Comparison of ENCODE assay signal across 8 mouse cellular contexts in genomic region chr7:120842345-120843036, GRCm38 (mm10). TPM values are rescaled to one million over a fixed set of nuclear protein-coding genes. Genes with fewer than 3 reads are reported as not detected.
A peak's percentile ranks its signal among the peaks of the same experiment; 100 is the strongest.
DNase-seq lines count a peak whose midpoint lies in the region; ATAC-seq and TF ChIP-seq lines count a peak whose summit lies in the region.

Gene Eef2k (plus strand): TSS chr7:120842831.

- H3K27ac ChIP-seq in embryonic facial prominence, embryonic 13.5 days, result peak within 1 kb of the TSS; percentile 98
- H3K27ac ChIP-seq in kidney, adult 2 months (ENCODE audit: insufficient read depth, low read depth, low read length), result peak within 1 kb of the TSS; percentile 28
- peak within 1 kb of the TSS; percentile 97 for H3K27ac ChIP-seq in limb, embryonic 13.5 days
- H3K27ac ChIP-seq in midbrain, embryonic 15.5 days, result peak within 1 kb of the TSS; percentile 92

- H3K79me2 ChIP-seq in C2C12 (ENCODE audit: control insufficient read depth, insufficient read depth), result peaks cover 17% of the 10 kb centered on the region

- 3% methylated on average over 35 of the region's 35 CpGs for WGBS in embryonic facial prominence, embryonic 13.5 days
- 4% methylated on average over 35 of the region's 35 CpGs for WGBS in kidney, adult 2 months
- 4% methylated on average over 35 of the region's 35 CpGs for WGBS in limb, embryonic 13.5 days
- 3% methylated on average over 35 of the region's 35 CpGs for WGBS in midbrain, embryonic 15.5 days

- H3K4me1 ChIP-seq in embryonic facial prominence, embryonic 13.5 days, result peaks cover 24% of the 10 kb centered on the region
- H3K4me1 ChIP-seq in kidney, adult 2 months (ENCODE audit: control insufficient read depth, insufficient read depth, low read length), result no peaks in the 10 kb centered on the region
- H3K4me1 ChIP-seq in limb, embryonic 13.5 days, result peaks cover 15% of the 10 kb centered on the region
- H3K4me1 ChIP-seq in midbrain, embryonic 15.5 days, result peaks cover 21% of the 10 kb centered on the region

- no peak for TF ChIP-seq POLR2A in kidney, adult 2 months (IDR thresholded peaks at IDR 0.05; ENCODE audit: low read depth, low read length)

- peak within 1 kb of the TSS; percentile 86 for H3K9ac ChIP-seq in embryonic facial prominence, embryonic 13.5 days
- peak within 1 kb of the TSS; percentile 88 for H3K9ac ChIP-seq in limb, embryonic 13.5 days
- peak within 1 kb of the TSS; percentile 83 for H3K9ac ChIP-seq in midbrain, embryonic 15.5 days

- peak within 1 kb of the TSS; percentile 44 for H3K4me3 ChIP-seq in C2C12 (ENCODE audit: insufficient read depth, poor library complexity, severe bottlenecking)
- peak within 1 kb of the TSS; percentile 81 for H3K4me3 ChIP-seq in embryonic facial prominence, embryonic 13.5 days
- H3K4me3 ChIP-seq in kidney, adult 2 months (ENCODE audit: insufficient read depth, low read depth, low read length), result peak within 1 kb of the TSS; percentile 65
- H3K4me3 ChIP-seq in limb, embryonic 13.5 days, result peak within 1 kb of the TSS; percentile 84
- H3K4me3 ChIP-seq in midbrain, embryonic 15.5 days, result peak within 1 kb of the TSS; percentile 77

- H3K4me2 ChIP-seq in embryonic facial prominence, embryonic 13.5 days, result peak within 1 kb of the TSS; percentile 78
- H3K4me2 ChIP-seq in limb, embryonic 13.5 days (replicated peaks), result peak within 1 kb of the TSS; percentile 79
- peak within 1 kb of the TSS; percentile 64 for H3K4me2 ChIP-seq in midbrain, embryonic 15.5 days

- H3ac ChIP-seq in C2C12 (ENCODE audit: control insufficient read depth, insufficient read length, low read depth), result peak within 1 kb of the TSS; percentile 62

- H3K27me3 ChIP-seq in C2C12 (ENCODE audit: control insufficient read depth, insufficient read depth, insufficient read length), result no peaks in the 10 kb centered on the region
- H3K27me3 ChIP-seq in embryonic facial prominence, embryonic 13.5 days, result no peaks in the 10 kb centered on the region
- H3K27me3 ChIP-seq in kidney, adult 2 months (replicated peaks; ENCODE audit: control insufficient read depth, insufficient read depth, low read length), result no peaks in the 10 kb centered on the region
- H3K27me3 ChIP-seq in limb, embryonic 13.5 days, result peaks cover 8% of the 10 kb centered on the region
- 0 out of 2 replicates have a peak, but pooled peaks cover 4% of the 10 kb centered on the region for H3K27me3 ChIP-seq in midbrain, embryonic 15.5 days (replicated peaks)

- no peaks in the 10 kb centered on the region for H3K9me3 ChIP-seq in embryonic facial prominence, embryonic 13.5 days
- no peaks in the 10 kb centered on the region for H3K9me3 ChIP-seq in limb, embryonic 13.5 days
- no peaks in the 10 kb centered on the region for H3K9me3 ChIP-seq in midbrain, embryonic 15.5 days

- TF ChIP-seq CTCF in C2C12 (IDR thresholded peaks at IDR 0.05; ENCODE audit: control insufficient read depth, insufficient read depth, insufficient read length), result peak; percentile 21
- peak; percentile 52; the same call in 1 of the 2 replicates for TF ChIP-seq CTCF in kidney, adult 2 months (conservative IDR thresholded peaks at IDR 0.05; ENCODE audit: insufficient read depth, insufficient read length, low read depth, low read length)

- peak; percentile 92 for ATAC-seq in embryonic facial prominence, embryonic 13.5 days (ENCODE audit: insufficient number of reproducible peaks, insufficient read depth, low FRiP score, low TSS enrichment, low read depth)
- ATAC-seq in limb, embryonic 13.5 days (ENCODE audit: low FRiP score, low read depth), result peak; percentile 96
- peak; percentile 96 for ATAC-seq in midbrain, embryonic 15.5 days (replicated peaks)

- peaks cover 3% of the 10 kb centered on the region for H3K36me3 ChIP-seq in C2C12 (ENCODE audit: control insufficient read depth, insufficient read depth)
- no peaks in the 10 kb centered on the region for H3K36me3 ChIP-seq in embryonic facial prominence, embryonic 13.5 days
- no peaks in the 10 kb centered on the region for H3K36me3 ChIP-seq in kidney, adult 2 months (ENCODE audit: control insufficient read depth, insufficient read depth, low read length)
- peaks cover 14% of the 10 kb centered on the region; the same call in 1 of the 2 replicates for H3K36me3 ChIP-seq in limb, embryonic 13.5 days
- H3K36me3 ChIP-seq in midbrain, embryonic 15.5 days (replicated peaks), result no peaks in the 10 kb centered on the region

- peak; percentile 70 to 72 for DNase-seq in adrenal gland, postnatal 4 days (ENCODE audit: low spot score in 2 of 2)
- DNase-seq in heart, adult 18-20 months, result peak; percentile 89 to 94
- DNase-seq in kidney, adult 2 months, result peak; percentile 91
- DNase-seq in spleen, postnatal 4 days (ENCODE audit: low spot score in 2 of 2), result peak; percentile 88 to 93

- H3K79me3 ChIP-seq in C2C12 (ENCODE audit: low read depth), result peaks cover 2% of the 10 kb centered on the region

TF ChIP-seq in C2C12, 6 proteins besides CTCF, POLR2A, EP300 and RAD21:
- TF ChIP-seq CEBPB (IDR thresholded peaks at IDR 0.05; ENCODE audit: low read depth) (no peak), FOSL1 (IDR thresholded peaks at IDR 0.05; ENCODE audit: insufficient read depth, low read length, poor library complexity, severe bottlenecking) (no peak), MAX (IDR thresholded peaks at IDR 0.05) (peak; percentile 38), USF1 (IDR thresholded peaks at IDR 0.05; ENCODE audit: low read depth) (peak; percentile 67)

RNA-seq across cellular contexts. Expression of gene Eef2k, which starts in this region (rescaled TPM):
- 21.9 TPM for polyA plus RNA-seq in C2C12 (2012; fragmentation: generic; extraction: Trizol)
- 10 to 100 TPM; 53.3 to 54.2 TPM for total RNA-seq in adrenal gland, postnatal 4 days (2021)
- polyA plus RNA-seq in embryonic facial prominence, embryonic 13.5 days (2015; fragmentation: Nextera tagmentation; extraction: Ambion mirVana), result 36.6 and 39.4 TPM in 2 replicates
- 10 to 100 TPM; 23.0 to 23.5 TPM for total RNA-seq in heart, adult 18-20 months (2021)
- 5.5 and 6.4 TPM in 2 replicates for polyA plus RNA-seq in kidney, adult 2 months (2012; rRNA removed)
- 33.3 and 36.3 TPM in 2 replicates for polyA plus RNA-seq in limb, embryonic 13.5 days (2015; fragmentation: Nextera tagmentation; extraction: Ambion mirVana)
- polyA plus RNA-seq in midbrain, embryonic 15.5 days (2015; fragmentation: Nextera tagmentation; extraction: Ambion mirVana), result 33.6 and 40.1 TPM in 2 replicates

Comparison
In these comparisons a context has a peak if more than half of its experiments do, and no peak if none do; other contexts are left out.
1. Peak in every context shown above with its lines: DNase-seq, ATAC-seq, H3K4me3 ChIP-seq and H3K27ac ChIP-seq.
2. H3K27ac ChIP-seq: peak in every context shown above with its lines; median percentile 98 in embryonic facial prominence, embryonic 13.5 days; 97 in limb, embryonic 13.5 days; 92 in midbrain, embryonic 15.5 days; 28 in kidney, adult 2 months.